Mouse (Mus musculus) kidney, embryonic 14.5 days (tissue): ENCODE measurements around the gene Vmn2r57. TPM values are rescaled to one million over a fixed set of nuclear protein-coding genes. Genes with fewer than 3 reads are reported as not detected.
"Not testable (repeated sequence)": the region's sequence is repeated elsewhere in the genome, so short reads cannot be mapped to it uniquely, and the experiment has no call there.

Experiments
- ATAC-seq: fragments of 200-750 bp; cut with Nextera tagmentation; 2 replicates; pipeline ENCODE4 v1.8.0; 2017; ENCODE audit warnings: moderate number of reproducible peaks, mild to moderate bottlenecking, moderate TSS enrichment, moderate library complexity; ENCODE audit not compliant: low FRiP score, low TSS enrichment
- H3K27ac ChIP-seq: fragments of 300-500 bp; sonication (generic); 2 replicates; pipeline ENCODE4 v1.5.1; 2014; ENCODE audit warnings: low read depth, mild to moderate bottlenecking, low read length, moderate library complexity, mixed read lengths
- H3K27me3 ChIP-seq: fragments of 300-500 bp; sonication (generic); 2 replicates; pipeline ENCODE4 v1.6.1; 2014; ENCODE audit warnings: mild to moderate bottlenecking, low read length; ENCODE audit not compliant: control insufficient read depth, insufficient read depth
- H3K36me3 ChIP-seq: fragments of 300-500 bp; sonication (generic); 2 replicates; pipeline ENCODE4 v1.6.1; 2014; ENCODE audit warnings: low read length, mixed read lengths; ENCODE audit not compliant: control insufficient read depth, insufficient read depth
- H3K4me1 ChIP-seq: fragments of 300-500 bp; sonication (generic); 2 replicates; pipeline ENCODE4 v1.6.1; 2014; ENCODE audit warnings: low read length, mixed read lengths; ENCODE audit not compliant: control insufficient read depth, insufficient read depth
- H3K4me2 ChIP-seq: fragments of 300-500 bp; sonication (generic); replicated peaks from 2 replicates; pipeline ENCODE4 v1.6.1; 2014; ENCODE audit warnings: low read depth, mild to moderate bottlenecking, low read length
- H3K4me3 ChIP-seq: fragments of 300-500 bp; sonication (generic); 2 replicates; pipeline ENCODE4 v1.5.1; 2014; ENCODE audit warnings: mild to moderate bottlenecking, low read length
- H3K9ac ChIP-seq: fragments of 300-500 bp; sonication (generic); 2 replicates; pipeline ENCODE4 v1.6.1; 2014; ENCODE audit warnings: low read depth, mild to moderate bottlenecking, low read length, moderate library complexity
- H3K9me3 ChIP-seq: fragments of 300-500 bp; sonication (generic); 2 replicates; pipeline ENCODE4 v1.6.1; 2016; ENCODE audit warnings: low read length; ENCODE audit not compliant: control insufficient read depth
- WGBS: fragments of 180-500 bp; shearing (Covaris S2); extraction: QIAGEN DNeasy Blood & Tissue Kit; methylation state at CpG from one replicate; pipeline ENCODE4 v1.1.7; 2014; 5-methylcytosine and 5-hydroxymethylcytosine counted together
- polyA plus RNA-seq: library from polyadenylated mRNA; unstranded; fragments of >200 nt; fragmentation: Nextera tagmentation; extraction: Ambion mirVana; gene quantifications from 2 replicates; pipeline ENCODE4 v1.2.1, GENCODE M21; 2014

Vmn2r57 gene
- polyA plus RNA-seq = 0.24 and 0.38 TPM in 2 replicates

DNA sequence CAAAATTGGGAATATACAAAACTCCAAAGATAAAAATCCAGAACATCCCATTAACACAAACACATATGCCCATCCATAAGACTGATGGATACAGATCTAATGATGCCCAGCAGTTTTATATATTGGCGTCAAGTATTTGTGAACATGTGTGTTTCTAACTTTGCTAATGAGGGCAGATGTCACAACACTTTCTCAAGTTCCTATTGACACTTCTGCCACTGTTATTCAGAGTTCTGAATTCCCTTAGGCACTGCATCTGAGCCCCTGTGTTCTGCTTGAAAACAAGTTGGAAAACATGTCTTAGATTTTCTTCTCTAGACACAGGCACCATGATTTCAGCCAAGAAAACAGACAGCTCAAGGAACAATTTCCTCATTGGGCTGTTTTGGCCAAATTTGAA is at the start of gene Vmn2r57:
Vmn2r57 (minus strand) TSS at position 101 of the 400 bp plus-strand sequence.
- not testable (repeated sequence) for H3K27me3 ChIP-seq, H3K27ac ChIP-seq, H3K4me3 ChIP-seq, H3K36me3 ChIP-seq, H3K4me2 ChIP-seq, ATAC-seq, H3K9ac ChIP-seq, H3K4me1 ChIP-seq, H3K9me3 ChIP-seq
- WGBS = 77% methylated on average over 1 of the region's 1 CpGs

- Histone ChIP-seq H3K4me1 (no peaks in the 10 kb centered on the region), H3K9ac (no peak overlapping the region), H3K4me3 (no peak overlapping the region), H3K27me3 (no peaks in the 10 kb centered on the region), H3K4me2 (no peak overlapping the region), H3K9me3 (peaks cover 8% of the 10 kb centered on the region; the same call in 1 of the 2 replicates), H3K27ac (no peak overlapping the region), H3K36me3 (no peaks in the 10 kb centered on the region)
- ATAC-seq = no peak
- 92% methylated on average over 2 of the region's 2 CpGs for WGBS
Observed at GRCm38 (mm10) chr7:41497871-41498270, 49.4 kb upstream of the Vmn2r57 start.

DNA sequence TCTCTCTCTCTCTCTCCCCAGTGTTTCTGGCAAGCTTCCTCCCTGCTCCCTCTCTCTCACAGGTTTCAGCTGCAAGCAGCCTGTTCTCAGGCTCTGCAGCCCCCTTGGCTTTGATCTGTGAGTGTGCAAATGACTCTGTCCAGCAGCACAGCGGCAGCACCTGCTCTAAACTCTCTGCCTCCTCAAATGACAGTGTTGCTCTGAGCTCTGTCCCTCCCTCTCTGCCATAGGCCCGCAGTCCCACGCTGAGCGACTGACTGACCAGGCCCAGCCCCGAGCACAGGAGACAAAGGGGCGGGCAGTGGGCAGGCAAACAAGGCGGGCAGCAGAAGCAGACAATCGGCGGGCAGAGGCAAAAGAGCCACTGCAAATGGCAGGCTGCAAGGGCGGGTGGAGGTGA is 3.4 kb upstream of the Vmn2r57 start:
- Histone ChIP-seq H3K36me3 (no peaks in the 10 kb centered on the region), H3K9ac (no peak overlapping the region), H3K4me1 (no peaks in the 10 kb centered on the region), H3K4me3 (no peak overlapping the region), H3K4me2 (no peak overlapping the region), H3K27me3 (no peaks in the 10 kb centered on the region), H3K27ac (no peak overlapping the region), H3K9me3 (no peaks in the 10 kb centered on the region)
- peak; percentile 94 for ATAC-seq
- WGBS = 3% methylated on average over 10 of the region's 10 CpGs

- Histone ChIP-seq H3K9me3 (no peaks in the 10 kb centered on the region), H3K36me3 (no peaks in the 10 kb centered on the region), H3K4me3 (peak overlapping the region; percentile 56; the same call in 1 of the 2 replicates), H3K9ac (no peak overlapping the region), H3K4me2 (no peak overlapping the region), H3K27me3 (no peaks in the 10 kb centered on the region), H3K27ac (no peak overlapping the region), H3K4me1 (no peaks in the 10 kb centered on the region)
- ATAC-seq = no peak
- WGBS = 73% methylated on average over 4 of the region's 4 CpGs
Observed at GRCm38 (mm10) chr7:41394130-41394529, 54.4 kb downstream of the Vmn2r57 start.

GRCm38 (mm10) chr7:41393048-41393971 is 55.2 kb downstream of the Vmn2r57 start, which contains the start of gene AI987944:
Gene AI987944 (minus strand): TSS chr7:41393379.
- Histone ChIP-seq H3K4me2 (peak within 1 kb of the TSS; percentile 48), H3K27ac (peak within 1 kb of the TSS; percentile 57), H3K27me3 (no peaks in the 10 kb centered on the region), H3K36me3 (no peaks in the 10 kb centered on the region), H3K4me1 (no peaks in the 10 kb centered on the region), H3K9ac (peak within 1 kb of the TSS; percentile 61; the same call in 1 of the 2 replicates), H3K9me3 (no peaks in the 10 kb centered on the region), H3K4me3 (peak within 1 kb of the TSS; percentile 56)
- under 1% methylated on average over 25 of the region's 25 CpGs for WGBS
- ATAC-seq = peak; percentile 100

Other genes with a start within 250 kb of the Vmn2r57 start
- gene AI987944, start 55.3 kb downstream of the Vmn2r57 start, polyA plus RNA-seq = 12.9 and 15.7 TPM in 2 replicates
- gene Gm20449, start 50.7 kb upstream of the Vmn2r57 start, polyA plus RNA-seq = 0.13 TPM in 1 of 2 replicates, not detected in the other
- gene AW146154, start 51.2 kb upstream of the Vmn2r57 start, polyA plus RNA-seq = 9.2 and 11.5 TPM in 2 replicates
- 0.13 TPM in 1 of 2 replicates, not detected in the other for gene Gm6871, start 125.0 kb upstream of the Vmn2r57 start, polyA plus RNA-seq
- gene 2610021A01Rik, start 150.5 kb upstream of the Vmn2r57 start, polyA plus RNA-seq = 11.2 and 17.6 TPM in 2 replicates
- 13.7 and 14.7 TPM in 2 replicates for gene Zfp788, start 184.5 kb upstream of the Vmn2r57 start, polyA plus RNA-seq